Mouse (Mus musculus) MEL (cell line): ENCODE results near the gene Ppp2r2d. TPM values are rescaled to one million over a fixed set of nuclear protein-coding genes. Genes with fewer than 3 reads are reported as not detected.

Experiments
- DNase-seq: peaks from one replicate; pipeline ENCODE4 v3.0.0; 2011; ENCODE audit warnings: low read depth, low spot score
- H3K27ac ChIP-seq: 2 replicates; pipeline ENCODE4 v1.5.1; 2012; ENCODE audit warnings: low read depth, mild to moderate bottlenecking, control low read depth, low read length, moderate library complexity; ENCODE audit not compliant: control insufficient read depth
- H3K27me3 ChIP-seq, 2 experiments: fragments of 150-350 bp in 1 of 2; sonication (generic) in 1 of 2; 2 replicates each; pipeline ENCODE4 v1.6.1; 2012; ENCODE audit warnings: low read length in 2 of 2, mild to moderate bottlenecking in 2 of 2, improper control_type of control experiment in 1 of 2, moderate library complexity in 1 of 2; ENCODE audit not compliant: insufficient read depth in 2 of 2, control insufficient read depth in 1 of 2
- H3K36me3 ChIP-seq, 2 experiments: 2 replicates each; pipeline ENCODE4 v1.6.1; 2012 to 2014; ENCODE audit warnings: low read length in 2 of 2, improper control_type of control experiment in 1 of 2, inconsistent platforms in 1 of 2, mild to moderate bottlenecking in 1 of 2; ENCODE audit not compliant: insufficient read depth in 2 of 2, control insufficient read depth in 1 of 2
- H3K4me1 ChIP-seq, 2 experiments: fragments of 150-350 bp in 1 of 2; sonication (generic) in 1 of 2; 2 replicates each; pipeline ENCODE4 v1.6.1; 2012; ENCODE audit warnings: low read length in 2 of 2, improper control_type of control experiment in 1 of 2, mild to moderate bottlenecking in 1 of 2; ENCODE audit not compliant: insufficient read depth in 2 of 2, control insufficient read depth in 1 of 2
- H3K4me3 ChIP-seq, 2 experiments: fragments of 150-350 bp in 1 of 2; sonication (generic) in 1 of 2; 2 replicates each; pipeline ENCODE4 v1.5.1; 2012; ENCODE audit warnings: low read depth in 2 of 2, low read length in 2 of 2, mild to moderate bottlenecking in 2 of 2, moderate library complexity in 2 of 2, control low read depth in 1 of 2, improper control_type of control experiment in 1 of 2; ENCODE audit not compliant: control insufficient read depth in 1 of 2, insufficient read depth in 1 of 2
- H3K79me2 ChIP-seq: 2 replicates; pipeline ENCODE4 v1.6.1; 2012; ENCODE audit warnings: mild to moderate bottlenecking, low read length, moderate library complexity; ENCODE audit not compliant: control insufficient read depth, poor library complexity, insufficient read depth
- H3K9ac ChIP-seq: 2 replicates; pipeline ENCODE4 v1.6.1; 2012; ENCODE audit warnings: low read depth, mild to moderate bottlenecking, control low read depth, low read length, moderate library complexity; ENCODE audit not compliant: control insufficient read depth, poor library complexity, severe bottlenecking
- H3K9me3 ChIP-seq: fragments of 150-350 bp; sonication (generic); replicated peaks from 2 replicates; pipeline ENCODE4 v1.6.1; 2012; ENCODE audit warnings: mild to moderate bottlenecking, low read length, improper control_type of control experiment, moderate library complexity; ENCODE audit not compliant: insufficient read depth
- BHLHE40 ChIP-seq: IDR thresholded peaks from 2 replicates; pipeline ENCODE4 v1.6.1; 2012; ENCODE audit warnings: low read depth, mild to moderate bottlenecking, inconsistent platforms, low read length, improper control_type of control experiment, borderline replicate concordance
- CHD1 ChIP-seq: IDR thresholded peaks from 2 replicates; pipeline ENCODE4 v1.6.1; 2012; ENCODE audit warnings: low read depth, mild to moderate bottlenecking, inconsistent platforms, low read length, improper control_type of control experiment
- CHD2 ChIP-seq: IDR thresholded peaks from 2 replicates; pipeline ENCODE4 v1.6.1; 2011; ENCODE audit warnings: low read length, improper control_type of control experiment
- CTCF ChIP-seq, 3 experiments: IDR thresholded peaks in 2 of 3; conservative IDR thresholded peaks in 1 of 3; 2 replicates each; pipeline ENCODE4 v1.5.1; 2011 to 2012; ENCODE audit warnings: low read length in 3 of 3, low read depth in 2 of 3, mild to moderate bottlenecking in 2 of 3, improper control_type of control experiment in 1 of 3, inconsistent platforms in 1 of 3, mixed read lengths in 1 of 3, moderate library complexity in 1 of 3; ENCODE audit not compliant: control insufficient read depth in 1 of 3, insufficient read depth in 1 of 3, poor library complexity in 1 of 3, severe bottlenecking in 1 of 3
- E2F4 ChIP-seq: IDR thresholded peaks from 2 replicates; pipeline ENCODE4 v1.6.1; 2011; ENCODE audit warnings: low read depth, low read length, improper control_type of control experiment, borderline replicate concordance
- EP300 ChIP-seq, 2 experiments: IDR thresholded peaks; 2 replicates each; pipeline ENCODE4 v1.6.1; 2011; ENCODE audit warnings: improper control_type of control experiment in 2 of 2, low read length in 2 of 2, low read depth in 1 of 2, mild to moderate bottlenecking in 1 of 2
- GABPA ChIP-seq: IDR thresholded peaks from 2 replicates; pipeline ENCODE4 v1.6.1; 2012; ENCODE audit warnings: low read depth, mild to moderate bottlenecking, inconsistent platforms, low read length, improper control_type of control experiment, moderate library complexity
- GATA1 ChIP-seq: IDR thresholded peaks from 2 replicates; pipeline ENCODE4 v1.6.1; 2011; ENCODE audit warnings: low read depth, low read length, improper control_type of control experiment
- JUND ChIP-seq: IDR thresholded peaks from 2 replicates; pipeline ENCODE4 v1.6.1; 2011; ENCODE audit warnings: low read depth, mild to moderate bottlenecking, improper control_type of control experiment, low read length
- KAT2A ChIP-seq: conservative IDR thresholded peaks from 2 replicates; pipeline ENCODE4 v1.6.1; 2012; ENCODE audit warnings: low read depth, low read length, improper control_type of control experiment, inconsistent platforms
- MAZ ChIP-seq: IDR thresholded peaks from 2 replicates; pipeline ENCODE4 v1.6.1; 2012; ENCODE audit warnings: low read depth, mild to moderate bottlenecking, inconsistent platforms, low read length, improper control_type of control experiment
- MEF2A ChIP-seq: IDR thresholded peaks from 2 replicates; pipeline ENCODE4 v1.6.1; 2014; ENCODE audit warnings: low read depth, mild to moderate bottlenecking, inconsistent platforms, low read length, improper control_type of control experiment; ENCODE audit not compliant: poor library complexity, insufficient replicate concordance, severe bottlenecking; ENCODE audit errors: extremely low read depth
- MYB ChIP-seq: IDR thresholded peaks from 2 replicates; pipeline ENCODE4 v1.6.1; 2011; ENCODE audit warnings: mild to moderate bottlenecking, low read depth, low read length, improper control_type of control experiment
- NELFE ChIP-seq: IDR thresholded peaks from 2 replicates; pipeline ENCODE4 v1.6.1; 2011; ENCODE audit warnings: low read depth, low read length, improper control_type of control experiment
- NRF1 ChIP-seq: IDR thresholded peaks from 2 replicates; pipeline ENCODE4 v1.6.1; 2014; ENCODE audit warnings: low read depth, mild to moderate bottlenecking, inconsistent platforms, low read length, improper control_type of control experiment, moderate library complexity; ENCODE audit not compliant: poor library complexity, insufficient read depth, severe bottlenecking
- POLR2A ChIP-seq, 2 experiments: IDR thresholded peaks; 2 replicates each; pipeline ENCODE4 v1.6.1; 2011 to 2012; ENCODE audit warnings: low read length in 2 of 2, mild to moderate bottlenecking in 2 of 2, control low read depth in 1 of 2, improper control_type of control experiment in 1 of 2, low read depth in 1 of 2, moderate library complexity in 1 of 2; ENCODE audit not compliant: control insufficient read depth in 1 of 2, insufficient read depth in 1 of 2, poor library complexity in 1 of 2
- POLR2AphosphoS2 ChIP-seq: IDR thresholded peaks from 2 replicates; pipeline ENCODE4 v1.6.1; 2011; ENCODE audit warnings: low read length, improper control_type of control experiment
- POLR2AphosphoS5 ChIP-seq: IDR thresholded peaks from 2 replicates; pipeline ENCODE4 v1.6.1; 2012; ENCODE audit warnings: low read depth, borderline replicate concordance, mild to moderate bottlenecking, inconsistent platforms, low read length, moderate library complexity, mixed read lengths
- RAD21 ChIP-seq: IDR thresholded peaks from 2 replicates; pipeline ENCODE4 v1.6.1; 2011; ENCODE audit warnings: mild to moderate bottlenecking, low read depth, low read length, improper control_type of control experiment
- TAL1 ChIP-seq: IDR thresholded peaks from 2 replicates; pipeline ENCODE4 v1.6.1; 2012; ENCODE audit warnings: mild to moderate bottlenecking, inconsistent platforms, low read length, moderate library complexity, mixed read lengths
- TCF12 ChIP-seq: IDR thresholded peaks from 2 replicates; pipeline ENCODE4 v1.6.1; 2014; ENCODE audit warnings: low read depth, mild to moderate bottlenecking, inconsistent platforms, low read length, improper control_type of control experiment, moderate library complexity
- ZKSCAN1 ChIP-seq: IDR thresholded peaks from 2 replicates; pipeline ENCODE4 v1.6.1; 2012; ENCODE audit warnings: low read depth, mild to moderate bottlenecking, inconsistent platforms, low read length, improper control_type of control experiment, moderate library complexity
- ZMIZ1 ChIP-seq: IDR thresholded peaks from 2 replicates; pipeline ENCODE4 v1.6.1; 2012; ENCODE audit warnings: low read depth, mild to moderate bottlenecking, inconsistent platforms, low read length, improper control_type of control experiment, moderate library complexity
- polyA plus RNA-seq, 2 experiments: library from polyadenylated mRNA; stranded (reverse) in 1 of 2; unstranded in 1 of 2; fragments of >175 nt in 1 of 2; fragments of >200 nt in 1 of 2; gene quantifications; 2 replicates each; pipeline versions ENCODE4 v1.2.1 to v1.2.4; 2012; ENCODE audit warnings: low replicate concordance in 2 of 2, low read depth in 1 of 2; ENCODE audit not compliant: insufficient read length in 2 of 2, insufficient read depth in 1 of 2, missing spikeins in 1 of 2
- total RNA-seq: library from RNA; depleted of rRNA; stranded (reverse); fragments of 300-350 nt; gene quantifications from 2 replicates; pipeline ENCODE4 v1.2.3, GENCODE M21; 2012

Gene Ppp2r2d
- total and polyA plus RNA-seq, 3 experiments, result 30.9 to 46.6 TPM; not detected in 1

DNA sequence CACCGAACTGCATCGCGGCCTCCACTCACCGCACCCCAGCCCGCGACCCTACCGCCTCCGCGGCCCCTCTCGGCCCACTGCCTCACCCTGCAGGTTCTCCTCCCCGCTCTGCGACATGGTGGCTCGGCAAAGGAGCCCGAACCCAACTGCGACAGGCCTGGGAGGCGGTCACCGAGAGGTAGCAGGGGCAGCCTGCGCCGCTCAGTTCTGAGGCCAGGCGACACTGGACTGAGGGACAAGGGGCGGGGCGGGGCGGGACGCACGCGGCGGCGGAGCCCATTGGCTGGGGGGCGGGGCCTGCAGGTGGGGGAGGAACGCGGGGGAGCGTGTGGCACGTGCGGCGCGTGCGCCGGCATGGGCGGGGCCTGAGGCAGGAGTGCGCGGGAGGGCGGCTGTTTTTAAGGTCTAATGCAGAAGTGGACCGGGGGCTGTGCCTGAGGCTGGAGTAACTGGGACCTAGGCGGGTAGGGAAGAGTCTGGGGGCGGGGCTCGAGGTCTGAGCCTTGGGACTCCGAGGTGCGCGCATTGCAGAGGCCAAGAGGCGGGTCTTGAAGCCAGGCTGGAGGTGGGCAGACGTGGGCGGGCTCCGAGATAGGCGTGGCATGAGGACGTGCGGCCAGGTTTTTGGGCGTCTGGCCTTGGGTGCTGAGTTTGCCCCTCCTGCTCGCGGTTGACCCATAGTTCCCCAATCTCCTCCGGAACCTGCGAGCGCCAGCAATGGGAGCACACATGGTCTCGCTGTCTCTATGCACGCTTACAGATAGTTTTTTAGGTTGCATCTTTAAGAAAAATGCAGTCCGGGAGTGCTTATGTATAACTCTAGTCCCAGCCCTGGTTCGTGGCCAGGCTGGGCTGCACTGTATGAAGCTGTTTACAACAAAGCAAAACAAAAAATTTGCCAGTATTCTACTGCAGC, 63.7 kb downstream of the Ppp2r2d start, which contains the start of gene Bnip3 (continued):
- TF ChIP-seq CHD1, result no peak
- no peak for TF ChIP-seq KAT2A
- peak; percentile 63 for TF ChIP-seq NELFE
- TF ChIP-seq RAD21, result no peak

DNA sequence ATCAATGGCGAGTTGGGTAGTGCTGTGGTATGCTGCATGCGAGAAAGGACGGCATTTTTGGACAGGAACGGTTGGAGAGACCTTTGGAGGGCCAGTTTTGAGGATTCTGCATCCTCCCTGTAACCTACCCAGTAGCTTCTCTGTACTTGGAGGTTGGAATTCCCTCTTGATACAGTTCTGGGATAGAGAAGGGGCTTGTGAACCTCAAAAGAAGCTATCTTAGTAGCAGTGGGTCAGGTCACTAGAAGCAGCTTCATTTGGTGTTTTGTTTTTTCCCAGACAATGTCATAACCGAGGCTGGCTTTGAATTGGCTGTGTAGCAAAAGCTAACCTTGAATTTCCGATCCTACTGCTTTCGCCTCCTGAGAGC, 64.3 kb downstream of the Ppp2r2d start:
- Histone ChIP-seq H3K9ac (peak overlapping the region; percentile 76), H3K9me3 (no peaks in the 10 kb centered on the region), H3K79me2 (peaks cover 12% of the 10 kb centered on the region), H3K4me1 (peaks cover 3 to 19% of the 10 kb centered on the region in 2 experiments; a peak in 3 of 4 replicates), H3K36me3 (peaks cover 0 to 12% of the 10 kb centered on the region in 2 experiments; a peak in 3 of 4 replicates), H3K27me3 (no peaks in the 10 kb centered on the region), H3K4me3 (peak overlapping the region; percentile 66 to 81), H3K27ac (peak overlapping the region; percentile 70)
- TF ChIP-seq BHLHE40 (no peak), TCF12 (no peak), POLR2A (IDR thresholded peaks at IDR 0.05; ENCODE audit: control insufficient read depth in 1 of 2, insufficient read depth in 1 of 2, low read depth in 1 of 2, low read length in 2 of 2, poor library complexity in 1 of 2) (no peak), RAD21 (no peak), POLR2AphosphoS2 (no peak), NRF1 (no peak), ZMIZ1 (no peak), NELFE (no peak), POLR2AphosphoS5 (no peak), CHD1 (no peak), GABPA (no peak), KAT2A (no peak)
- DNase-seq, result no peak

DNA sequence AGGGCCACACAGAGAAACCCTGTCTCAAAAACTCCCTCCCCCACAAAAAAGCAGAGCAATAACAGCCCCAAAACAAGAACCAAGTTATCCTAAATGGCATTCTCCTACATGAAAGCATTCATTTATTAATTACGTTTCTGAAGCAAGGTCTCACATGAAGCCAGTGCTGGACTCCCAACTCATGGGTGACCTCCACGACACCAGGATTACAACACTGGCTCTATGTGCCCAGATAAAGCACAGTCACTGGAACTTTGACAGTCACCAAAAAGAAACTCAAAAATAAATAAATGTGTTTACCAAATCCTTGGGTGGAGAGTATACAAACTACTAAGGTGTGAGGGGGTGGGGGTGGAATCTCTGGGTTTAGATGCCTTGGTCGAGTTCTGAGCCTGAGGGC, 67.7 kb downstream of the Ppp2r2d start:
- Histone ChIP-seq H3K4me1 (peaks cover 0 to 9% of the 10 kb centered on the region in 2 experiments; a peak in 2 of 4 replicates), H3K9ac (no peak overlapping the region), H3K4me3 (no peak overlapping the region), H3K27me3 (no peaks in the 10 kb centered on the region), H3K79me2 (peaks cover 5% of the 10 kb centered on the region), H3K27ac (no peak overlapping the region), H3K9me3 (no peaks in the 10 kb centered on the region), H3K36me3 (peaks cover 0 to 4% of the 10 kb centered on the region in 2 experiments; a peak in 1 of 4 replicates)
- no peak for DNase-seq
- TF ChIP-seq TAL1 (no peak), JUND (no peak), MAZ (no peak), BHLHE40 (no peak), ZMIZ1 (no peak), E2F4 (no peak), EP300 (IDR thresholded peaks at IDR 0.05; ENCODE audit: low read depth in 1 of 2, low read length in 2 of 2) (no peak), CTCF (IDR thresholded peaks at IDR 0.05 in 2 of 3, conservative IDR thresholded peaks at IDR 0.05 in 1 of 3; ENCODE audit: control insufficient read depth in 1 of 3, insufficient read depth in 1 of 3, low read depth in 2 of 3, low read length in 3 of 3, poor library complexity in 1 of 3, severe bottlenecking in 1 of 3) (no peak), ZKSCAN1 (no peak), MYB (no peak), MEF2A (no peak), TCF12 (no peak), POLR2AphosphoS5 (no peak), GATA1 (no peak), KAT2A (no peak), RAD21 (no peak), CHD2 (no peak)
